Mouse (Mus musculus): Measurements from ENCODE around the gene Hddc3. TPM values are rescaled to one million over a fixed set of nuclear protein-coding genes. Genes with fewer than 3 reads are reported as not detected.
A peak's percentile ranks its signal among the peaks of the same experiment; 100 is the strongest.

Gene Hddc3
- total RNA-seq, 2 experiments from 2014 or later: 49.7 to 54.5 TPM

GRCm38 (mm10) chr7:80331433-80331832 lies 11.5 kb upstream of the Hddc3 start:
- DNase-seq (ENCODE audit: low spot score in 2 of 2): no peak

- no peak for DNase-seq (ENCODE audit: low spot score in 2 of 2)
Measured at GRCm38 (mm10) chr7:80334848-80335247, 8.1 kb upstream of the Hddc3 start.

DNA sequence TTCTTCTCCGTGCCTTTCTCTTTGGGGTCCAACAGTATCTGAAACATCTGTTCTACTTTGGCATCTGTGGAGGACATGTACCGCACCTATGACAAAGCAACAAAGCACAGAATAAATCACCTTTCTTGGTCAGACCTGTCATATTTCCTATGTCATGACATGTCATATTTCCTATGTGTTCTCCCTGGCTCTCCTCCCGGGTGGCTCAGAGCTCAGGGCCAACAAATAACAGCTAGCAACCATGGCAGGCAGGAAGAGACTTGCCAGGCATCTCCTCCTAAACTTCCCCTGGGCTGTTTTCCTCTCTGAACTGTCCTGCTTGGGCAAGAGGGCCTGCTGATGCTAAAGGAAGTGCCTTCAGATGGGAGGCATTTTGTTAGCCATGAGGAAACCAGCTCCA lies 6.0 kb upstream of the Hddc3 start:
- DNase-seq (ENCODE audit: low spot score in 2 of 2): no peak

DNA sequence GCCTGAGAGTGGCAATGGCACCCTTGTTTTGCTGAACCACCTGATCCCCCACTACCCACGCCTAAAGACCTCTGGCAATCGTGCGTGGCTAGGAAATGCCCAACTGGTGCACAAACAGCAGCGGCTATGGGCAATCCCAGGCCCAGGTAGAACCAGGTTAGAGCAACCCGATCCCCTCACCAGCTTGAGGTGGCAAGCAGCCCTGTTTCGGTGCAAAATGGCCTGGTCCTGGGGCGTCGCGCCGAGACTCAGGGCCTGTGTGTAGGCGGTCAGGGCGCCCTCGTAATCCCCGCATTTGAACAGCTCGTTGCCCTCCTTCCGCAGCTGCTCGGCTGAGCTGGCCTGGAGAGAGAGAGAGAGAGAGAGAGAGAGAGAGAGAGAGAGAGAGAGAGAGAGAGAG lies 3.5 kb upstream of the Hddc3 start:
- DNase-seq (ENCODE audit: low spot score in 2 of 2): no peak

DNA sequence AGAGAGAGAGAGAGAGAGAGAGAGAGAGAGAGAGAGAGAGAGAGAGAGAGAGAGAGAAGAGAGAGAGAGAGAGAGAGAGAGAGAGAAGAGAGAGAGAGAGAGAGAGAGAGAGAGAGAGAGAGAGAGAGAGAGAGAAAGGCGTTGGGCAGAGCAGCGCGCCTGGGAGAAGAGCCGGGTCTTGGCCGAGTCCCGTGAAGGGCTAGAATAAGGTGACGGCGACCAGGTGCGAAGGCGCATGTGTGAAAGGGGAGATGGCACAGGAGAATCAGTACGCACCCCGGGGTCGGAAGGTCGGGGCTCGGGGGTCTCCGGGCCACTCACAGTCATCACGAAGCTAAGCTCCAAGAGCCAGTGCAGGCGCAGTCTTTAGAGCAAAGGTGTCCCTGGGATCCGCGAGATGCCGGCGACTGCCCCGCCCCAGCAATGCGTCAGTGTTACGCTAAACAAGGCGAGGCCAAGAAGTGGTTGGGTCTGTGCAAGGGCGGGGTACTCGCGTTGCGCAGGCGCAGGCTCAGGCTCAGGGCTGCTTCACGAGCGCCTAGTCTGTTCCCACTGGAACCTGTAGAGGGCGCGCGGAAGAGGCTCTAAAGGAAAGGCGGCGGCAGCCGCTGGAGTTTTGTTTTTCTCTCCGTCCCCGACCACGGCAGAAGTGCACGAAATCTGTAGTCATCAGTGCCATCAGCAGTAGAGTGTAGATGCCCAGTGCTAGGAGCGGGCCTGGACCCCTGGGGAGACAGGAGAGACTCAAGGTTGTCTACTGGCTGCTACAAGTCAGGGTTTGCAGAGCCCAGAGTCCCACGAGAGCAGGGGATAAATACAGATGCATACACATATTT lies 2.9 kb upstream of the Hddc3 start:
- DNase-seq (ENCODE audit: low spot score in 2 of 2): peak; percentile 98 to 99

GRCm38 (mm10) chr7:80340793-80341192 lies 2.1 kb upstream of the Hddc3 start, which contains the start of gene Unc45a:
Gene Unc45a, minus strand, starts transcription at chr7:80341005.
- peak; percentile 63 for DNase-seq (ENCODE audit: low spot score in 2 of 2)

- no peak for DNase-seq (ENCODE audit: low spot score in 2 of 2)
Measured at GRCm38 (mm10) chr7:80341793-80342192, 1.1 kb upstream of the Hddc3 start.

DNA sequence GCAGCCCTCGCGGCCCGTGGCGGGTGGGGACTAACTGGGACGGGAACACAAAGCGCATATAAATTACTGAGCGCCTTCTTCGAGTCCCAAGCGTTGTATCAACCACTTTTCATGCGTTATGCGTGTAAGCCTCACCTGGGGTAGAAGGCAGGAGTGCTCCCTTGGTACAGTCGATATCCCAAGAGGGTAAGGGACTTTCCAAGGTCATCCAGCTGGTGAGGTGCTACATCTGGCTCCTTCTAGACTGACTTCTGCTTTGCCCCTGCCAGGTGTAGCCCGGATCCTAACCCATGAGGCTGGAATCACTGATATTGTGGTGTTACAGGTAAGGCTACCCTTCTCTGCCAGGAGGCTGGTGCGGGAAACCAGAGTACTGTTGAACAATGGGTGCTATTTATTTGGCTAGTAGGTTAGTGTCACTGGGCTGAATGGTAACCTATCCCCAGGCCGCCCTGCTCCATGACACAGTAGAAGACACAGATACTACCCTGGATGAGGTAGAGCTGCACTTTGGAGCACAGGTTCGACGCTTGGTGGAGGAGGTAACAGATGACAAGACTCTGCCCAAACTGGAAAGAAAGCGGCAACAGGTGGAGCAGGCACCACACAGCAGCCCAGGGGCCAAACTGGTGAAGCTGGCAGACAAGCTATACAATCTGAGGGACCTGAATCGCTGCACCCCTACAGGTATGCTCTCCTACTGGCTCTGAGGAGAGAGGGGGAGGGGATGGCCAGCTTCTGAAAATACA lies 540 bp downstream of the Hddc3 start:
- no peak for DNase-seq (ENCODE audit: low spot score in 2 of 2)

DNA sequence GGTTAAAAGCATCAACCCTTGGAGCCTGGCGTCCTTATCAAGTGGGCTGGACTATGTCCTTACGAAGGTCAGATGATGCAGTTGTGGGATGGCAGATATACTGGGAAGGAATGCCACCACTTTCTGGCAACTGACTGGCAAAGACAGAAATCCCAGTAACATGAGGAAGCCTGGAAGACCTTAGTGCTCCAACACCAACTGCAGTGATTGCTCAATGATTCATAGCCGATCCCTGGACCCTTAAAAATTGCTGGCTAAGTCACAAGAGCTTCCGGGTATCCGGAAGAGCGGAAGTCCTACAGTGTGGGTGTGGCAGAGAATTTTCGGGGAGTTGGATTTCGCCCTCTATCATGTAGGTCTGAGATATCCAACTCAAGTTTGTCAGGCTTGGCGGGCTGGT lies 3.3 kb downstream of the Hddc3 start:
- DNase-seq (ENCODE audit: low spot score in 2 of 2): no peak

DNA sequence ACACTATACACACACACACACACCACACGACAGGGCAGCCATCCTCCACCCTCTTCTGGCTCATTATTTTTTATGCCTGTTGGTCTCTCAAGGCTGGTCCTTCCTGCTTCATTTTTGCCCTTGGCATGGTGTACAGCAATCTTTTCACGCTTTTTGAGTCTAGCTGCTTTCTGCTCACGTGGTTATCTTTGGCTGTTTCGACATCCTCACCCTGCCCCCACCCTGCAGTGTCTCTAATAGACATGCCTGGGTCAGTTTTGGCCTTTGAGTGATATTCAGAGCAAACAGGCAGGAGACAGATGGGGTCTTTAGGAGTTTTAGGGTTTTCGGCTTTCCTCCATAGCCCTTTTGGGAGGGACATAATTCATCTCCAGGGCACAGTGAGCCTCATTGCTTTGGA lies 3.9 kb downstream of the Hddc3 start:
- no peak for DNase-seq (ENCODE audit: low spot score in 2 of 2)

GRCm38 (mm10) chr7:80347670-80348586 lies 5.0 kb downstream of the Hddc3 start:
- DNase-seq (ENCODE audit: low spot score in 2 of 2): no peak

- no peak for DNase-seq (ENCODE audit: low spot score in 2 of 2)
Measured at GRCm38 (mm10) chr7:80350808-80351207, 7.9 kb downstream of the Hddc3 start.

GRCm38 (mm10) chr7:80352920-80353319 lies 10.0 kb downstream of the Hddc3 start:
- no peak for DNase-seq (ENCODE audit: low spot score in 2 of 2)

DNA sequence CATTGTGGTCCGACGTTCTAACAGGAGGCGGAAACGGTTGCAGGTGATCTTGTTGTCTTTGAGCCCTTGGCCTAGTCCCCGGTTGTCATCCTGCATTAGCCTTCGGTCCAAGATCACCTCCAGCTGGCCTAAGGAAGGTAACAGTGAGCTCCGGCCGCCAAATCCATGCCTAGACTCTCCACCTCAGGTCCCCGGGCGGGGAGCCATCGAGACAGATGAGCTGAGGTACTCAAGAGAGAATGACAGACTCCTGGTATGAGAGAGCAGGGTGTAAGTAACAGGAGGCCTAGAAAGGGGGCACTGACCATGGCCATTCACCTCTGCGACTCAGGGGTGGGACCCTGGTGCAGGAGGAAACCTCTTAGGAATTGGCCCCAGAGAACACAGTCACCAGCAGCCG lies 13.4 kb downstream of the Hddc3 start:
- DNase-seq (ENCODE audit: low spot score in 2 of 2): no peak

GRCm38 (mm10) chr7:80357156-80357555 lies 14.3 kb downstream of the Hddc3 start:
- peak in 1 of 2 experiments; percentile 23 for DNase-seq (ENCODE audit: low spot score in 2 of 2)

GRCm38 (mm10) chr7:80358039-80358438 lies 15.1 kb downstream of the Hddc3 start:
- no peak for DNase-seq (ENCODE audit: low spot score in 2 of 2)

DNA sequence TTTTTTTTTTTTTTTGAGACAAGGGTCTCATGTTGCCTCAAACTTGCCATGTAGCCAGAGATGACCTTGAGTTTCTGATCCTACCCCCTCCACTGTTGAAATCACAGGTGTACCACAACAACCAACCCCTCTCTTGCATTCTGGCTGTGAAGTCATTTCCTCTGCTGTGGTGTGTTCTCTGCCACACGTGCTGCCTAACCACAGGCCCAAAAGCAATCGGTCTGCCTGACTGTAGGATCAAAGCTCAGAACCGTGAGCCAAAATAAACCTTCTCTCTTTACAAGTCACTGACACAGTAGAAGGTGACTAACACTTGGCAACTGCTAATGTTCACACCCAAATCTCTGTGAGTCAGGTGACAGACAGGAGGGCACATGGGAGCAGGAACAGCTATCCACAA lies 17.5 kb downstream of the Hddc3 start:
- DNase-seq (ENCODE audit: low spot score in 2 of 2): no peak

DNA sequence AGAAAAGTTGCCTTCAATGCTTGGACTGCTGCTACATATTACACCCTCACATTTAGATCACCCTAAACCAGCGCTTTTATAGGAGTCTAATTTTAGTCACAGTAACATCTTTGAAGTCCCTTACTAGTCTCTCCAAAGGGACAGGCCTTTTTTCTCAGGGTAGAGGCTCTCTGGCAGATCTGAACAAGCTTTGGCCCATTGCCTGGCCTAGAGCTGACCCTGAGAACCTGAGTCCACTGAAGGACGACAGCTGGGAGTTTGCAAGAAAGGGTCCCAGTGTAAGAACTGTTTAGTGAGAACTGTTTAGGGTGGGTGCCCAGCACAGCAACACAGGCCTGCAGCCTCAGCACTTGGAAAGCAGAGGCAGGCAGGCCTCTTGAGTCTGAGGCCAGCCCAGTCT lies 22.9 kb downstream of the Hddc3 start:
- DNase-seq (ENCODE audit: low spot score in 2 of 2): no peak

- DNase-seq (ENCODE audit: low spot score in 2 of 2): no peak
Measured at GRCm38 (mm10) chr7:80367232-80367631, 24.3 kb downstream of the Hddc3 start.

- no peak for DNase-seq (ENCODE audit: low spot score in 2 of 2)
Measured at GRCm38 (mm10) chr7:80368009-80368408, 25.1 kb downstream of the Hddc3 start.
